Mouse (Mus musculus) ES-Bruce4 (cell line): ENCODE data around the gene Fubp3.

ENCODE experiments used
- CTCF ChIP-seq: IDR thresholded peaks from one replicate; pipeline ENCODE4 v1.8.1; 2011; ENCODE audit warnings: low read depth, low read length
- EP300 ChIP-seq: IDR thresholded peaks from 2 replicates; pipeline ENCODE4 v1.6.1; 2011; ENCODE audit warnings: low read depth, low read length; ENCODE audit not compliant: insufficient read depth
- POLR2A ChIP-seq: IDR thresholded peaks from one replicate; pipeline ENCODE4 v1.8.1; 2011; ENCODE audit warnings: low read length; ENCODE audit not compliant: insufficient read depth

DNA sequence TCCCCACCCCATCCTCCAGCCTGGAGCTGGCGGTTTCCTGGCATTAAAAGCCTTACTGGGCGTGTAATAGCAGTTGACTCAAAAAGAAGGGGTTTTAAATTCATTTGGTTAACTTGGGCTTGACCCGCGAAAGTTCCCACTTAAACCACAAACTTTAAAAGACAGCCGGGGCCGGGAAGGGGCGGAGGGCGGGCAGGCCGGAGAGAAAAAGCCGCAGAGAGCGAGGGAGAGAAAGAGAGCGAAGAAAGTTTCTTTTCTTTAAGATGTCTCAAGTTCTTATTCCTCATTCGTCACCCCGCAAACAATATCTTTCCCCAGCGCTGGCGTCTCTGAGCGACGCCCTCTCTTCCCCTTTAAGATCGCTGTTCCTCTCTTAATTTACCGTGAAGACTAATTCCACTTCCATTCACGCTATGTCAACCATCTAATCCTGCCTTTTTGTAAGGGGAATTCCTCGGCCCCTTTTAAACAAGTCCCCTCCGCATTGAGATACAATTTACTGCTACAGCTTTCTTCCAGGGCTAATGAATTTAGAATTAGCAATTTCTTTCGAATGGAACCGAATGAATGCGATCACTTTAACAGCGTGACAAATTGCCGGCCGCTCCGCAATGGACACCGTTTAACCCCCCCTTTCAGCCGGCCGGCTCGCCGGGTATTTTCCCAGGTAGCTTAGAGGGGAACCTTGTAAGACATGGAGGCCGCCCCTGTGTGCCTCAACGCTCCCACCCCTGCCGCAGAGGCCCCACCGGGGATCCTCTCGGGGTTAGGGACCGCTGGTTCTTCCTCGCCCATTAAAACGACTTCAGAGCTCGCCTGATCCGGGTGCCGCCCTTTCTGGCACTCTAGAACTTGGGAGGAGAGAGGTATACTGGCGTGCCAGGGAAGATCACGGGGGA is 68.4 kb downstream of the Fubp3 start:
- TF ChIP-seq CTCF (no peak), EP300 (no peak), POLR2A (no peak)
